Mouse (Mus musculus) forebrain, postnatal 0 days (tissue): Measurements from ENCODE around the gene Slc7a5. TPM values are rescaled to one million over a fixed set of nuclear protein-coding genes. Genes with fewer than 3 reads are reported as not detected.
A peak's percentile ranks its signal among the peaks of the same experiment; 100 is the strongest.

Experiments
- ATAC-seq: fragments of 200-750 bp; cut with Nextera tagmentation; 2 replicates; pipeline ENCODE4 v1.8.0; 2017; ENCODE audit warnings: mild to moderate bottlenecking, moderate library complexity
- DNase-seq: peaks from one replicate; pipeline ENCODE4 v3.0.0-alpha.2; 2015
- H3K27ac ChIP-seq: fragments of 300-500 bp; sonication (generic); 2 replicates; pipeline ENCODE4 v1.5.1; 2014; ENCODE audit warnings: low read depth, mild to moderate bottlenecking, antibody characterized with exemption, low read length, moderate library complexity, mixed read lengths
- H3K27me3 ChIP-seq: fragments of 300-500 bp; sonication (generic); 2 replicates; pipeline ENCODE4 v1.6.1; 2014; ENCODE audit warnings: mild to moderate bottlenecking, low read length, mixed read lengths; ENCODE audit not compliant: insufficient read depth
- H3K36me3 ChIP-seq: fragments of 300-500 bp; sonication (generic); 2 replicates; pipeline ENCODE4 v1.6.1; 2014; ENCODE audit warnings: mild to moderate bottlenecking, moderate library complexity; ENCODE audit not compliant: insufficient read depth
- H3K4me1 ChIP-seq: fragments of 300-500 bp; sonication (generic); 2 replicates; pipeline ENCODE4 v1.6.1; 2014; ENCODE audit warnings: antibody characterized with exemption; ENCODE audit not compliant: insufficient read depth
- H3K4me2 ChIP-seq: fragments of 300-500 bp; sonication (generic); 2 replicates; pipeline ENCODE4 v1.6.1; 2014; ENCODE audit warnings: low read depth, mild to moderate bottlenecking, moderate library complexity
- H3K4me3 ChIP-seq: fragments of 300-500 bp; sonication (generic); 2 replicates; pipeline ENCODE4 v1.5.1; 2014; ENCODE audit warnings: low read depth, low read length, mixed read lengths
- H3K9ac ChIP-seq: fragments of 300-500 bp; sonication (generic); 2 replicates; pipeline ENCODE4 v1.6.1; 2014; ENCODE audit warnings: mild to moderate bottlenecking
- H3K9me3 ChIP-seq: fragments of 300-500 bp; sonication (generic); 2 replicates; pipeline ENCODE4 v1.6.1; 2016; ENCODE audit warnings: low read length
- CTCF ChIP-seq: sonication (generic); IDR thresholded peaks from 2 replicates; pipeline ENCODE4 v1.5.1; 2016; ENCODE audit warnings: antibody characterized with exemption, control low read depth, low read depth
- WGBS: fragments of 180-500 bp; shearing (Covaris S2); extraction: QIAGEN DNeasy Blood & Tissue Kit; methylation state at CpG from one replicate; pipeline ENCODE4 v1.1.7; 2014; 5-methylcytosine and 5-hydroxymethylcytosine counted together
- polyA plus RNA-seq: library from polyadenylated mRNA; unstranded; fragments of >200 nt; fragmentation: Nextera tagmentation; extraction: Ambion mirVana; gene quantifications from 2 replicates; pipeline ENCODE4 v1.2.1, GENCODE M21; 2015
- total RNA-seq: library from RNA; depleted of rRNA; stranded (reverse); fragments of >200 nt; gene quantifications from 2 replicates; pipeline ENCODE4 v1.2.3, GENCODE M21; 2014

The Slc7a5 gene
- total and polyA plus RNA-seq, 2 experiments from 2014 or later: 67.9 to 99.4 TPM

GRCm38 (mm10) chr8:121908378-121909147, 1.1 kb upstream of the Slc7a5 start:
- no peaks in the 10 kb centered on the region for H3K9me3 ChIP-seq
- no peak overlapping the region for H3K4me2 ChIP-seq
- H3K4me3 ChIP-seq: no peak overlapping the region
- no peaks in the 10 kb centered on the region for H3K36me3 ChIP-seq
- no peaks in the 10 kb centered on the region for H3K27me3 ChIP-seq
- H3K9ac ChIP-seq: no peak overlapping the region
- no peak for TF ChIP-seq CTCF
- peaks cover 14% of the 10 kb centered on the region for H3K4me1 ChIP-seq
- 63% methylated on average over 8 of the region's 8 CpGs for WGBS
- ATAC-seq (no peak), DNase-seq (no peak)
- no peak overlapping the region for H3K27ac ChIP-seq

DNA sequence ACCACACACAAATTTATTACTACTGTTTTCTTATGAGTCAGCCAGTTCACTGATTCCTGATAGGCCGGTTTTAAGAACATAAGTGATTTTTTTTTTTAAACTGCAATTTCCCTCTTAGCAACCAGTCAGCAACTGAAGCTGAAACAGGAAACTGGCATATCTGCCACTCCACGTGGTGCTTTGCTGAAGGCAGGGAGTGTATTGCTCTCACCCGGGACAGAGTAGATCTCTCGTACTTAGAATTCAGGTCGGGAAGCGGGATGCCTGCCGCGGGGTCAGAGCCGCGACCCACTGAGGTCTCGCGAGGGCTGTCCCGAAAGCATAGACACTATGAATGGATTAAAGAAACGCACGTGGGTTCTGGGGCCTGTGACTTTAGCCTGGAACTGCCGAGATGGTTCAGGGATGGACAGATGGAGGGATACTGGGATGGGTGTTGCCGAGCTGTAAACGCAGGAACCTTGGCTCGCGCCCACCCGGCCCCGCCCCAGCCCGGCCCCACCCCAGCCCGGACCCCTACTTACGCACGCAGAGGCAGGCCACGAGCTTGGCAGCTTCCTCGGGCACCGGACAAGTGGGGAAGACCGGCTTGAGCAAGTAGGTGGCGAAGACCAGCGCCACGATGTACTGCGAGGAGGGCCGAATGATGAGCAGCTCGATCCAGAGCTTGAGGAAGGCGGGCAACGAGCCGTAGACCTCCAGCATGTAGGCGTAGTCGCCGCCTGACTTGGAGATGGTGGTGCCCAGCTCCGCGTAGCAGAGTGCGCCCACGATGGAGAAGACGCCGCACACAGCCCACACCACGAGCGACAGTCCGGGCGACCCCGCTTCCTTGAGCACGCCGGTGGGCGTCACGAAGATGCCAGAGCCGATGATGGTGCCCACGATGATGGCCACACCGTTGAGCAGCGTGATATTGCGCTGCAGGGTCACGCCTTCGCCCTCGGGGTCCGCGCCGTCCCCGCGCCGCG, 667 bp downstream of the Slc7a5 start:
- ATAC-seq (peak; percentile 38), DNase-seq (peak; percentile 75)
- Histone ChIP-seq H3K4me1 (peaks cover 14% of the 10 kb centered on the region), H3K4me3 (peak overlapping the region; percentile 60), H3K9ac (peak overlapping the region; percentile 75), H3K9me3 (no peaks in the 10 kb centered on the region), H3K27ac (peak overlapping the region; percentile 62), H3K4me2 (peak overlapping the region; percentile 89), H3K36me3 (no peaks in the 10 kb centered on the region), H3K27me3 (no peaks in the 10 kb centered on the region)
- no peak for TF ChIP-seq CTCF
- WGBS: under 1% methylated on average over 62 of the region's 72 CpGs

GRCm38 (mm10) chr8:121905864-121906263, 1.6 kb downstream of the Slc7a5 start:
- Histone ChIP-seq H3K9me3 (no peaks in the 10 kb centered on the region), H3K4me2 (peak overlapping the region; percentile 89), H3K9ac (peak overlapping the region; percentile 75), H3K36me3 (no peaks in the 10 kb centered on the region), H3K27me3 (no peaks in the 10 kb centered on the region), H3K27ac (no peak overlapping the region), H3K4me1 (peaks cover 14% of the 10 kb centered on the region), H3K4me3 (peak overlapping the region; percentile 60)
- no peak for TF ChIP-seq CTCF
- WGBS: 18% methylated on average over 5 of the region's 5 CpGs
- DNase-seq (no peak), ATAC-seq (no peak)

DNA sequence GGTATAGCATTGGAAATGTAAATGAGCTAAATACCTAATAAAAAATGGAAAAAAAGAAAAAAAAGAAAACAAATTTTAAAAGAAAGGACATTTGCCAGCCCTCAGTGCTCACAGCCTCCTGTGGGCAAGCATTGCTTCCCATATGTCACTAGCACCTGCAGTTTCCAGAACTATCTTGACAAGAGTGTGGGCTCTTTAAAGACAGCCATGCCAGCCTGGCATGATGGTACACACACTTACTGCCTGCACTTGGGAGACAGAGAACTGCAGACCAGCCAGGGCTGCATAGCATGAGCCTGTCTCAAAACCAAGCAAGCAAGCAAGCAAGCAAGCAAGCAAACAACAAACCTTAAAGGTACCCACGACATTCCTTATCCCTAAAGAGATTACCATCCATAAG, 2.1 kb downstream of the Slc7a5 start:
- no peak for ATAC-seq
- Histone ChIP-seq H3K9me3 (no peaks in the 10 kb centered on the region), H3K4me2 (peak overlapping the region; percentile 89), H3K4me3 (peak overlapping the region; percentile 60), H3K4me1 (peaks cover 14% of the 10 kb centered on the region), H3K36me3 (no peaks in the 10 kb centered on the region), H3K27ac (no peak overlapping the region), H3K9ac (peak overlapping the region; percentile 75), H3K27me3 (no peaks in the 10 kb centered on the region)
- 70% methylated on average over 1 of the region's 1 CpGs for WGBS
- TF ChIP-seq CTCF: no peak
- no peak for DNase-seq

- peak overlapping the region; percentile 89 for H3K4me2 ChIP-seq
- H3K4me1 ChIP-seq: peaks cover 14% of the 10 kb centered on the region
- DNase-seq (no peak), ATAC-seq (no peak)
- no peak overlapping the region for H3K27ac ChIP-seq
- H3K36me3 ChIP-seq: no peaks in the 10 kb centered on the region
- no peaks in the 10 kb centered on the region for H3K9me3 ChIP-seq
- H3K9ac ChIP-seq: 0 out of 2 replicates have a peak overlapping the region, but pooled peaks have one; percentile 0
- H3K4me3 ChIP-seq: peak overlapping the region; percentile 60
- no peak for TF ChIP-seq CTCF
- no peaks in the 10 kb centered on the region for H3K27me3 ChIP-seq
- 85% methylated on average over 9 of the region's 9 CpGs for WGBS
Observed at GRCm38 (mm10) chr8:121904999-121905398, 2.5 kb downstream of the Slc7a5 start.

- WGBS: 68% methylated on average over 6 of the region's 6 CpGs
- no peaks in the 10 kb centered on the region for H3K36me3 ChIP-seq
- no peak for DNase-seq
- peaks cover 14% of the 10 kb centered on the region for H3K4me1 ChIP-seq
- no peak for TF ChIP-seq CTCF
- no peak overlapping the region for H3K27ac ChIP-seq
- no peaks in the 10 kb centered on the region for H3K27me3 ChIP-seq
- no peak for ATAC-seq
- H3K9me3 ChIP-seq: no peaks in the 10 kb centered on the region
- 0 out of 2 replicates have a peak overlapping the region, but pooled peaks have one; percentile 23 for H3K4me2 ChIP-seq
- no peak overlapping the region for H3K9ac ChIP-seq
- peak overlapping the region; percentile 2; the same call in 1 of the 2 replicates for H3K4me3 ChIP-seq
Observed at GRCm38 (mm10) chr8:121903977-121904376, 3.5 kb downstream of the Slc7a5 start.
